Mouse (Mus musculus): ENCODE data around the gene Eef1akmt4. TPM values are rescaled to one million over a fixed set of nuclear protein-coding genes. Genes with fewer than 3 reads are reported as not detected.

Eef1akmt4 gene
- total and polyA plus RNA-seq, 2 experiments from 2014 or later: 3.3 to 6.8 TPM

DNA sequence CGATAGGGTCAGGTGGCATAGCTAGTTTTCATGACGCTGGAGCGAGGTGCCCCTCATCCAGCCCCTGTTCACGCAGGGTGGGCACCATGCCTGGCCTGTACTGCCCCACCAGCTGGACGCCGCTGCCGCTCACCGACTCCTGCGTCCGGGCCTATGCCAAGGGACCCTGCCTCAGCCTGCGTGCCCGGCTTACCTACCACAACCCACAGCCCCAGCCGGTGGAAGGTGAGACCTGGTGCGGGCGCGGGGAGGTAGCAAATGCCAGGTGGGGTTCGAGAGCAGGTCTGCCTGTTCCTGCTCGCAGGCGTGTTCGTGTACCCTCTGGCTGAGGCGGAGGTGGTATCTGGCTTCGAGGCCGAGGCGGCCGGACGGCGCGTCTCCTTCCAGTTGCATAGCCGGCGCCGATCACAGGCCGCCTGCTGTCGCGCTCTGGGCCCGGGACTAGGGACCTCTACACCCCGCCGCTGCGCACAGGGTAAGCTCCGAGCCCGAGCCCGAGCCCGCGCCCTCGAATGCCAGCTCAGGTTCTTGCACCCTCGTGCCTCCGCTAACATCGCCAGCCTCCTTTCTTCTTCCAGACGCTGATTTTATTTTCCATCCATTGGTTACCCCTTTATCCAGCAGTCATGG is 20.2 kb upstream of the Eef1akmt4 start:
- Histone ChIP-seq H3K4me1 (ENCODE audit: insufficient read depth, low read length) (peaks cover 2% of the 10 kb centered on the region; the same call in 1 of the 2 replicates), H3K27me3 (ENCODE audit: insufficient read depth, low read length) (peaks cover 13% of the 10 kb centered on the region; the same call in 1 of the 2 replicates), H3K9ac (replicated peaks; ENCODE audit: low read length, poor library complexity, severe bottlenecking) (peak overlapping the region; percentile 69), H3K9me3 (ENCODE audit: low read length) (no peaks in the 10 kb centered on the region), H3K36me3 (ENCODE audit: insufficient read depth, low read length) (peaks cover 3% of the 10 kb centered on the region; the same call in 1 of the 2 replicates), H3K27ac (ENCODE audit: low read depth, low read length) (no peak overlapping the region), H3K4me3 (ENCODE audit: low read depth, low read length) (peak overlapping the region; percentile 66), H3K4me2 (ENCODE audit: low read depth, low read length, poor library complexity, severe bottlenecking) (peak overlapping the region; percentile 75)
- ATAC-seq (ENCODE audit: low FRiP score) (0 out of 2 replicates have a peak, but pooled peaks have one; percentile 3), DNase-seq (ENCODE audit: low spot score) (no peak)
- WGBS: 11% methylated on average over 48 of the region's 48 CpGs
- no peak for TF ChIP-seq CTCF (IDR thresholded peaks at IDR 0.05)

DNA sequence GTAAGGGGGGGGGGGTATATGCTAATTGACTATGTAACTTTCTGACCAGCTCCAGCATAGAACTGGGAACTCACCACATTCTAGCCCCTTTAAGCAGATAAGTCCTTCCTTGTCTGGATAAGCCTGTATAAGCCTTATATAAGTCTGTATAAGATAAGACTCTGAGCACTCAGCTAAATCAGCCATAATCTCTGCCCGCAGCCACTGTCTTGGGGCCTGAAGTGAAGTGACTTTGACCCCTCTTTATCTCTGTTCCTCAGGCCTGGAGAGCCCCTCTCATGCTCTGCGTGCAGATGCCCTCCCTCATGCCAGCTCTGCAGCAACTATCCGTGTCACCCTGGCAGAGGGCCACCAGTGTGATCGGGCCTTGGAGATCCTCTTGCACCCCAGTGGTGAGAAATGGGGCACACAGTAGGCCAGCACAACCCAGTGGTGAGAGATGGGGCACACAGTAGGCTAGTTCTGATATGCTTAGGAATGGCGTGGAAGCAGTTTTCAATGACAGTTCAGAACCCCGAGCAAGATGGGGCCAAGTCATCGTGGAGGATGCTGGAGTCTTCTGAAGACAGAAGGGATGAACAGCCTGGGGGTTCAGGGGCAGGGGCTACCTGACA is 16.2 kb upstream of the Eef1akmt4 start:
- ATAC-seq (ENCODE audit: low FRiP score): no peak
- Histone ChIP-seq H3K9me3 (ENCODE audit: low read length) (no peaks in the 10 kb centered on the region), H3K4me1 (ENCODE audit: insufficient read depth, low read length) (peaks cover 2% of the 10 kb centered on the region; the same call in 1 of the 2 replicates), H3K4me2 (ENCODE audit: low read depth, low read length, poor library complexity, severe bottlenecking) (no peak overlapping the region), H3K9ac (replicated peaks; ENCODE audit: low read length, poor library complexity, severe bottlenecking) (no peak overlapping the region), H3K27ac (ENCODE audit: low read depth, low read length) (no peak overlapping the region), H3K27me3 (ENCODE audit: insufficient read depth, low read length) (peaks cover 13% of the 10 kb centered on the region; the same call in 1 of the 2 replicates), H3K36me3 (ENCODE audit: insufficient read depth, low read length) (peaks cover 3% of the 10 kb centered on the region; the same call in 1 of the 2 replicates), H3K4me3 (ENCODE audit: low read depth, low read length) (no peak overlapping the region)
- DNase-seq (ENCODE audit: low spot score): no peak
- TF ChIP-seq CTCF (IDR thresholded peaks at IDR 0.05): no peak
- WGBS: 78% methylated on average over 7 of the region's 7 CpGs

DNA sequence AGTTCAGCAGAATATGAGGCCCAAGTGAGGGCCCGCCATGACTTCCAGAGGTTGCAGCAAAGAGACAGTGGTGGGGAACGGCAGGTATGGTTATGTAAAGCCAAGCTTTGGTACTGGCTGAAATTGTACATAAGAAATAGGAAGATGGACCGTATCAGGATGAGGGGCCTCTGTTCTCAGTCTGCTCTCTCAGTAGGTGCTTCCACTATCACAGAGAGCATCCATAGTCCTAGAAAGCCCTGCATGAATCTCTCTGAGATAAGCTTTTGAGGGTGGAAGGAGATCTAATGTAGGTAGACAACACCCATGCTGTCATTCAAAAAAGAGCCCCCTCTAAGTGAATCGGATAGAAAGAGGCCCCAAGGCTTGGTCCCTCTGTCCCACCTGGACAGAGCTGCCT is 15.7 kb upstream of the Eef1akmt4 start:
- H3K27ac ChIP-seq (ENCODE audit: low read depth, low read length): no peak overlapping the region
- 87% methylated on average over 4 of the region's 4 CpGs for WGBS
- H3K4me2 ChIP-seq (ENCODE audit: low read depth, low read length, poor library complexity, severe bottlenecking): no peak overlapping the region
- H3K9me3 ChIP-seq (ENCODE audit: low read length): no peaks in the 10 kb centered on the region
- no peak overlapping the region for H3K9ac ChIP-seq (replicated peaks; ENCODE audit: low read length, poor library complexity, severe bottlenecking)
- peaks cover 3% of the 10 kb centered on the region; the same call in 1 of the 2 replicates for H3K36me3 ChIP-seq (ENCODE audit: insufficient read depth, low read length)
- peaks cover 2% of the 10 kb centered on the region; the same call in 1 of the 2 replicates for H3K4me1 ChIP-seq (ENCODE audit: insufficient read depth, low read length)
- H3K4me3 ChIP-seq (ENCODE audit: low read depth, low read length): no peak overlapping the region
- ATAC-seq (ENCODE audit: low FRiP score) (no peak), DNase-seq (ENCODE audit: low spot score) (no peak)
- no peak for TF ChIP-seq CTCF (IDR thresholded peaks at IDR 0.05)
- H3K27me3 ChIP-seq (ENCODE audit: insufficient read depth, low read length): peaks cover 13% of the 10 kb centered on the region; the same call in 1 of the 2 replicates

DNA sequence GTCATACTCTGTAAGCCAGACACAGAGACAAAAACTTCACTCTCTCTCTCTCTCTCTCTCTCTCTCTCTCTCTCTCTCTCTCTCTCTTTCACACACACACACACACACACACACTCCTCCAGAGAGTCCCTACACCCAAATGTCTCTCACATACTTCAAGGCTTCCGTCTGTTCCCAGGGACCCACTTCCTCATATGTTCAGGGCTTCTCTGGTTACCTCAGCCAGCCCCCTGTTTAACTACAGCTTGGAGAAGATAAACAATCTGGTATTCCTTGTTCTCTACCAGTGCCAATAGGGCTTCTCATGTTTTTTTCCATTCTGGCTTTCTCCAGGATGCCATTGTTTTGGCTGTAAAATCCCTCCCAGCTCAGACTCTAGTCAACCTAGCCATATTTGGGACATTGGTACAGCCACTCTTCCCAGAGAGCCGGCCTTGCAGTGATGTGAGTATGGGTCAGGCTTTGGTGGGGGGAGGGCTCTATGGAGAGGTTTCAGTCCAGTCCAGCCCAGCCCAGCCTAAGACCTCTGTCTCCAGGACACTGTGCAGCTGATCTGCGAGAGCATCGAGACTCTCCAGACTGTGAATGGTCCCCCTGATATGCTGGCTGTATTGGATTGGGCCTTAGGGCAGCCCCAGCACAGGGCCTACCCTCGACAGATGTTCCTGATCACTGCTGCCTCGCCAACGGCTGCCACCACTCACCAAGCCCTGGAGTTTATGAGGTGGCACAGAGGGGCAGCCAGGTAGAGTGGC is 14.5 kb upstream of the Eef1akmt4 start:
- Histone ChIP-seq H3K36me3 (ENCODE audit: insufficient read depth, low read length) (peaks cover 6% of the 10 kb centered on the region), H3K27me3 (ENCODE audit: insufficient read depth, low read length) (peaks cover 6% of the 10 kb centered on the region; the same call in 1 of the 2 replicates), H3K27ac (ENCODE audit: low read depth, low read length) (no peak overlapping the region), H3K4me3 (ENCODE audit: low read depth, low read length) (no peak overlapping the region), H3K4me2 (ENCODE audit: low read depth, low read length, poor library complexity, severe bottlenecking) (no peak overlapping the region), H3K9me3 (ENCODE audit: low read length) (no peaks in the 10 kb centered on the region), H3K4me1 (ENCODE audit: insufficient read depth, low read length) (no peaks in the 10 kb centered on the region), H3K9ac (replicated peaks; ENCODE audit: low read length, poor library complexity, severe bottlenecking) (no peak overlapping the region)
- WGBS: 76% methylated on average over 7 of the region's 7 CpGs
- ATAC-seq (ENCODE audit: low FRiP score) (no peak), DNase-seq (ENCODE audit: low spot score) (no peak)
- TF ChIP-seq CTCF (IDR thresholded peaks at IDR 0.05): no peak

DNA sequence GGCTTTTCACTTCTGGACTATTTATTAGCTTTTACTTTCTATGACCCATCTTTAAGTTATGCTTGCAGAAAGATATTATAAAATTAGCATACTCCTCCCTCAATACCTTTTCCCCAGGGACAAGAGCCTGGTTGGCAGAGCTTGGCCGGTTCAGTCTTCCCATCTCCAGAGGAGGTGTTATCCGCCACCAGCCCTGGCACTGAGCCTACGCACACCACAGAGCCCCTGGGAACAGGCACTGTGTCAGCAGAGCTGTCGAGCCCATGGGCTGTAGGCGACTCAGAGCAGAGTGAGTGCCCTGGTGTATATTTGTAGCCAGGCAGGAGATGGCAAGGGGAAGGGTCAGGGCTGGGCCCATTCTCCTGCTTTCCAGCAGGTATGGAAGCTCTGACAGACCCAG is 10.9 kb upstream of the Eef1akmt4 start:
- ATAC-seq (ENCODE audit: low FRiP score) (no peak), DNase-seq (ENCODE audit: low spot score) (no peak)
- Histone ChIP-seq H3K9me3 (ENCODE audit: low read length) (no peaks in the 10 kb centered on the region), H3K4me3 (ENCODE audit: low read depth, low read length) (no peak overlapping the region), H3K27me3 (ENCODE audit: insufficient read depth, low read length) (no peaks in the 10 kb centered on the region), H3K9ac (replicated peaks; ENCODE audit: low read length, poor library complexity, severe bottlenecking) (no peak overlapping the region), H3K27ac (ENCODE audit: low read depth, low read length) (no peak overlapping the region), H3K36me3 (ENCODE audit: insufficient read depth, low read length) (peaks cover 27% of the 10 kb centered on the region), H3K4me1 (ENCODE audit: insufficient read depth, low read length) (no peaks in the 10 kb centered on the region), H3K4me2 (ENCODE audit: low read depth, low read length, poor library complexity, severe bottlenecking) (no peak overlapping the region)
- 54% methylated on average over 5 of the region's 5 CpGs for WGBS
- TF ChIP-seq CTCF (IDR thresholded peaks at IDR 0.05): no peak
